Mouse (Mus musculus) lung, adult 2 months (tissue): ENCODE data around the gene Cldn14.

Experiments
- CTCF ChIP-seq: fragments of 200-500 bp; IDR thresholded peaks from 2 replicates; pipeline ENCODE4 v1.5.1; 2011; ENCODE audit warnings: mild to moderate bottlenecking, low read length, control low read depth; ENCODE audit not compliant: insufficient read depth
- POLR2A ChIP-seq: fragments of 200-500 bp; IDR thresholded peaks from 2 replicates; pipeline ENCODE4 v1.6.1; 2011; ENCODE audit warnings: low read depth, mild to moderate bottlenecking, control low read depth, low read length, borderline replicate concordance; ENCODE audit errors: extremely low read depth

- TF ChIP-seq POLR2A (no peak), CTCF (peak; percentile 45; the same call in 1 of the 2 replicates)
Measured at GRCm38 (mm10) chr16:93976907-93977306, 31.7 kb downstream of the Cldn14 start.
